ENCODE assay signal across 23 mouse cellular contexts in genomic region chr1:58949561-58950106, GRCm38 (mm10). TPM values are rescaled to one million over a fixed set of nuclear protein-coding genes. Genes with fewer than 3 reads are reported as not detected.
DNase-seq lines count a peak whose midpoint lies in the region; ATAC-seq and TF ChIP-seq lines count a peak whose summit lies in the region.
"Had no signal": no experiment of that assay in that cellular context is flagged by ENCODE, and none has a peak within 500 bp of the region (broad histone marks: within the 10 kb centered on the region; RNA-seq: fewer than 3 reads in every experiment).

No protein-coding gene starts in this region.

- H3K27me3 ChIP-seq in heart, embryonic 13.5 days (replicated peaks), result no peaks in the 10 kb centered on the region
- no peaks in the 10 kb centered on the region for H3K27me3 ChIP-seq in liver, postnatal 0 days (ENCODE audit: insufficient read depth, low read length)
- no peaks in the 10 kb centered on the region for H3K27me3 ChIP-seq in liver, embryonic 11.5 days (replicated peaks; ENCODE audit: control insufficient read depth, insufficient read depth, low read length)
- H3K27me3 ChIP-seq in stomach, postnatal 0 days (ENCODE audit: control insufficient read depth, insufficient read depth, low read length), result no peaks in the 10 kb centered on the region
- H3K27me3 ChIP-seq: midbrain, embryonic 15.5 days had no signal

- H3K9me3 ChIP-seq in heart, embryonic 13.5 days, result no peaks in the 10 kb centered on the region
- H3K9me3 ChIP-seq in liver, postnatal 0 days (ENCODE audit: low read length), result no peaks in the 10 kb centered on the region
- no peaks in the 10 kb centered on the region for H3K9me3 ChIP-seq in liver, embryonic 11.5 days (ENCODE audit: control insufficient read depth, low read length)
- no peaks in the 10 kb centered on the region for H3K9me3 ChIP-seq in stomach, postnatal 0 days (ENCODE audit: control insufficient read depth, low read length)
- H3K9me3 ChIP-seq: forebrain, embryonic 10.5 days; G1E; midbrain, embryonic 15.5 days had no signal

- no peak for TF ChIP-seq EP300 in liver, postnatal 0 days (IDR thresholded peaks at IDR 0.05; ENCODE audit: low read depth)
- TF ChIP-seq EP300 in stomach, postnatal 0 days (optimal IDR thresholded peaks at IDR 0.05), result no peak

- 59% methylated on average over 6 of the region's 6 CpGs for WGBS in heart, embryonic 13.5 days
- 74% methylated on average over 6 of the region's 6 CpGs for WGBS in liver, postnatal 0 days (ENCODE audit: insufficient replicate concordance)
- 90% methylated on average over 6 of the region's 6 CpGs for WGBS in liver, embryonic 11.5 days
- 79% methylated on average over 6 of the region's 6 CpGs for WGBS in stomach, postnatal 0 days

- H3K4me2 ChIP-seq in heart, embryonic 13.5 days, result peak overlapping the region; percentile 33; the same call in 1 of the 2 replicates
- no peak overlapping the region for H3K4me2 ChIP-seq in liver, postnatal 0 days (ENCODE audit: low read depth, low read length)
- no peak overlapping the region for H3K4me2 ChIP-seq in liver, embryonic 11.5 days
- no peak overlapping the region for H3K4me2 ChIP-seq in stomach, postnatal 0 days (replicated peaks; ENCODE audit: low read depth)
- H3K4me2 ChIP-seq: lung, embryonic 14.5 days; midbrain, embryonic 15.5 days had no signal

- H3K4me1 ChIP-seq in heart, embryonic 13.5 days, result peaks cover 71% of the 10 kb centered on the region
- peaks cover 36% of the 10 kb centered on the region for H3K4me1 ChIP-seq in liver, postnatal 0 days (ENCODE audit: insufficient read depth)
- H3K4me1 ChIP-seq in liver, embryonic 11.5 days (replicated peaks; ENCODE audit: control insufficient read depth, insufficient read depth, low read length), result peaks cover 35% of the 10 kb centered on the region
- no peaks in the 10 kb centered on the region; the same call in 1 of the 2 replicates for H3K4me1 ChIP-seq in stomach, postnatal 0 days (replicated peaks; ENCODE audit: control insufficient read depth, insufficient read depth)

- H3K4me3 ChIP-seq in heart, embryonic 13.5 days, result no peak overlapping the region
- no peak overlapping the region for H3K4me3 ChIP-seq in liver, postnatal 0 days (ENCODE audit: low read depth, low read length)
- H3K4me3 ChIP-seq in liver, embryonic 11.5 days (ENCODE audit: low read depth, low read length), result no peak overlapping the region
- H3K4me3 ChIP-seq in stomach, postnatal 0 days (ENCODE audit: low read depth, low read length), result no peak overlapping the region
- H3K4me3 ChIP-seq: forebrain, embryonic 10.5 days; midbrain, embryonic 15.5 days; myocyte had no signal

- H3K36me3 ChIP-seq in heart, embryonic 13.5 days, result peaks cover 16% of the 10 kb centered on the region
- H3K36me3 ChIP-seq in liver, postnatal 0 days (replicated peaks; ENCODE audit: insufficient read depth, low read length), result peaks cover 22% of the 10 kb centered on the region
- peaks cover 17% of the 10 kb centered on the region for H3K36me3 ChIP-seq in liver, embryonic 11.5 days (ENCODE audit: control insufficient read depth, insufficient read depth, low read length)
- no peaks in the 10 kb centered on the region for H3K36me3 ChIP-seq in stomach, postnatal 0 days (ENCODE audit: control insufficient read depth, insufficient read depth, low read length)

- peak overlapping the region; percentile 86 for H3K27ac ChIP-seq in heart, embryonic 13.5 days (replicated peaks)
- no peak overlapping the region for H3K27ac ChIP-seq in liver, postnatal 0 days (ENCODE audit: low read depth)
- H3K27ac ChIP-seq in liver, embryonic 11.5 days (ENCODE audit: low read depth, low read length), result no peak overlapping the region
- H3K27ac ChIP-seq in stomach, postnatal 0 days (replicated peaks), result no peak overlapping the region
- H3K27ac ChIP-seq: forebrain, embryonic 10.5 days; midbrain, embryonic 15.5 days had no signal

- TF ChIP-seq CTCF in liver, postnatal 0 days (IDR thresholded peaks at IDR 0.05; ENCODE audit: low read depth), result no peak
- TF ChIP-seq CTCF in stomach, postnatal 0 days (IDR thresholded peaks at IDR 0.05; ENCODE audit: low read depth), result no peak

- peak; percentile 0 for DNase-seq in adrenal gland, postnatal 10 days
- no peak for DNase-seq in adrenal gland, adult 2 months
- no peak for DNase-seq in heart, postnatal 25 days (ENCODE audit: low spot score)
- peak; percentile 9 for DNase-seq in liver, postnatal 0 days
- no peak for DNase-seq in liver, embryonic 11.5 days (ENCODE audit: low spot score)
- peak; percentile 8 for DNase-seq in stomach, postnatal 0 days (ENCODE audit: low spot score)
- DNase-seq: adrenal gland, postnatal 25 days; cerebellum, adult 2 months; cerebellum, postnatal 36 days; kidney, postnatal 10 days; liver; lung, embryonic 14.5 days; lung, postnatal 36 days had no signal

- peak overlapping the region; percentile 59; the same call in 1 of the 2 replicates for H3K9ac ChIP-seq in heart, embryonic 13.5 days
- H3K9ac ChIP-seq in liver, postnatal 0 days (replicated peaks), result no peak overlapping the region
- no peak overlapping the region for H3K9ac ChIP-seq in liver, embryonic 11.5 days (ENCODE audit: low read depth, low read length)
- no peak overlapping the region for H3K9ac ChIP-seq in stomach, postnatal 0 days (ENCODE audit: low read length)
- H3K9ac ChIP-seq: lung, embryonic 14.5 days; midbrain, embryonic 15.5 days had no signal

- intact Hi-C loops in heart, postnatal 25 days (cut with DNase I), result no loop called here

- ATAC-seq in heart, embryonic 13.5 days (ENCODE audit: extremely low read depth, insufficient number of reproducible peaks, low FRiP score, low TSS enrichment), result no peak
- no peak for ATAC-seq in liver, postnatal 0 days
- no peak for ATAC-seq in liver, embryonic 11.5 days (replicated peaks; ENCODE audit: low FRiP score)
- no peak for ATAC-seq in stomach, postnatal 0 days (ENCODE audit: low FRiP score, low TSS enrichment)
- ATAC-seq in inflammation-experienced regulatory T-cells, adult 6 months, result no peak
- ATAC-seq: activated CD4-positive, CD25-positive, alpha-beta regulatory T cell, adult 4 months; CD4-positive, CD25-positive, alpha-beta regulatory T cell, adult 4 months; hindbrain, embryonic 16.5 days; intestine, postnatal 0 days; midbrain, embryonic 15.5 days had no signal

RNA-seq across cellular contexts. Expression of gene Trak2, which starts 23.6 kb away (rescaled TPM):
- 10 to 100 TPM; 38.9 to 54.9 TPM for total RNA-seq in adrenal gland, postnatal 10 days (2021)
- 10 to 100 TPM; 57.0 to 68.5 TPM for total RNA-seq in adrenal gland, adult 2 months (2021)
- polyA plus RNA-seq in adrenal gland, adult 2 months (2012; rRNA removed), result 34.4 and 37.4 TPM in 2 replicates
- 24.9 and 25.4 TPM in 2 replicates for polyA plus RNA-seq in heart, embryonic 13.5 days (2015; fragmentation: Nextera tagmentation; extraction: Ambion mirVana)
- 100 to 1,000 TPM; 185 to 192 TPM for total RNA-seq in heart, postnatal 25 days (2021)
- 17.7 and 22.8 TPM in 2 replicates for polyA plus RNA-seq in liver, postnatal 0 days (2015; fragmentation: Nextera tagmentation; extraction: Ambion mirVana)
- 24.0 and 26.1 TPM in 2 replicates for polyA plus RNA-seq in liver, embryonic 11.5 days (2014; fragmentation: Nextera tagmentation; extraction: Ambion mirVana)
- polyA plus RNA-seq in stomach, postnatal 0 days (2015; fragmentation: Nextera tagmentation; extraction: Ambion mirVana), result 7.3 and 8.7 TPM in 2 replicates
- polyA plus RNA-seq in inflammation-experienced regulatory T-cells, adult 6 months (2017; shearing (Covaris generic)), result 10 to 100 TPM; 18.2 to 19.0 (median 18.6) TPM

RNA-seq across cellular contexts. Expression of gene Stradb, which starts 23.7 kb away (rescaled TPM):
- 10 to 100 TPM; 36.2 to 51.2 TPM for total RNA-seq in adrenal gland, postnatal 10 days (2021)
- total RNA-seq in adrenal gland, adult 2 months (2021), result 10 to 100 TPM; 25.7 to 34.7 TPM
- 13.7 and 16.6 TPM in 2 replicates for polyA plus RNA-seq in adrenal gland, adult 2 months (2012; rRNA removed)
- 24.1 and 27.4 TPM in 2 replicates for polyA plus RNA-seq in heart, embryonic 13.5 days (2015; fragmentation: Nextera tagmentation; extraction: Ambion mirVana)
- total RNA-seq in heart, postnatal 25 days (2021), result 10 to 100 TPM; 55.0 to 57.1 TPM
- polyA plus RNA-seq in liver, postnatal 0 days (2015; fragmentation: Nextera tagmentation; extraction: Ambion mirVana), result 29.1 and 30.5 TPM in 2 replicates
- polyA plus RNA-seq in liver, embryonic 11.5 days (2014; fragmentation: Nextera tagmentation; extraction: Ambion mirVana), result 28.0 and 35.7 TPM in 2 replicates
- 17.4 and 18.5 TPM in 2 replicates for polyA plus RNA-seq in stomach, postnatal 0 days (2015; fragmentation: Nextera tagmentation; extraction: Ambion mirVana)
- polyA plus RNA-seq in inflammation-experienced regulatory T-cells, adult 6 months (2017; shearing (Covaris generic)), result 10 to 100 TPM in 2 of 3 experiments, 1 to 10 TPM in 1; 9.3 to 12.4 (median 12.2) TPM

Comparison
In these comparisons a context has a peak if more than half of its experiments do, and no peak if none do; other contexts are left out.
1. DNase-seq: peak in adrenal gland, postnatal 10 days (single experiment), liver, postnatal 0 days (single experiment) and stomach, postnatal 0 days (single experiment); none in adrenal gland, adult 2 months (single experiment), heart, postnatal 25 days (single experiment) and liver, embryonic 11.5 days (single experiment).